Mouse (Mus musculus): ENCODE data around the gene Tex19.1.

GRCm38 (mm10) chr11:121163751-121164150 is 17.8 kb downstream of the Tex19.1 start:
- TF ChIP-seq CTCF (conservative IDR thresholded peaks at IDR 0.05; ENCODE audit: low read length), result no peak
- no peak for TF ChIP-seq NANOG (IDR thresholded peaks at IDR 0.05; ENCODE audit: borderline replicate concordance, low read length)
- TF ChIP-seq POU5F1 (IDR thresholded peaks at IDR 0.05; ENCODE audit: borderline replicate concordance, low read length), result no peak

All from E14TG2a.4 (cell line).